Mouse (Mus musculus): ENCODE results near the gene Fam45a. TPM values are rescaled to one million over a fixed set of nuclear protein-coding genes. Genes with fewer than 3 reads are reported as not detected.
A peak's percentile ranks its signal among the peaks of the same experiment; 100 is the strongest.
"Not testable (repeated sequence)": the region's sequence is repeated elsewhere in the genome, so short reads cannot be mapped to it uniquely, and the experiment has no call there.

Fam45a gene
- total RNA-seq, 2 experiments from 2014 or later: 7.7 to 9.3 TPM

GRCm38 (mm10) chr19:60845731-60846130 is 34.3 kb downstream of the Fam45a start:
- no peak for DNase-seq

- DNase-seq: peak; percentile 94
These were observed 49.7 kb downstream of the Fam45a start, which contains the start of gene Sfxn4 for GRCm38 (mm10) chr19:60860868-60861700. TSS of gene Sfxn4 (minus strand) at chr19:60861479.

- not testable (repeated sequence) for DNase-seq
These were observed 54.8 kb downstream of the Fam45a start for GRCm38 (mm10) chr19:60866169-60866568.

- no peak for DNase-seq
These were observed 59.1 kb downstream of the Fam45a start for GRCm38 (mm10) chr19:60870489-60870888.

GRCm38 (mm10) chr19:60871366-60871765 is 60.0 kb downstream of the Fam45a start:
- DNase-seq: no peak

GRCm38 (mm10) chr19:60872272-60872671 is 60.9 kb downstream of the Fam45a start:
- DNase-seq: no peak

GRCm38 (mm10) chr19:60873501-60873900 is 62.1 kb downstream of the Fam45a start:
- no peak for DNase-seq

GRCm38 (mm10) chr19:60874064-60874694 is 62.8 kb downstream of the Fam45a start, which contains the start of gene Prdx3:
TSS of gene Prdx3 (minus strand) at chr19:60874556.
- peak; percentile 97 for DNase-seq

- DNase-seq: no peak
These were observed 71.7 kb downstream of the Fam45a start for GRCm38 (mm10) chr19:60883129-60883528.

Small RNAs within 50 kb of the gene (microRNA-seq; reads per million reads assigned to microRNA genes)
- gene mmu-mir-3084-1 (ENCODE audit: borderline replicate concordance in 2 of 2): 0 reads per million in 2 experiments

Other genes with a start within 250 kb of the Fam45a start
- gene Cacul1, start 230.6 kb upstream of the Fam45a start, total RNA-seq (2021): 10 to 100 TPM; 29.8 to 29.9 TPM
- under 1 TPM; 0.05 to 0.15 TPM for gene Nanos1, start 55.6 kb upstream of the Fam45a start, total RNA-seq (2021)
- gene Eif3a, start 20.9 kb upstream of the Fam45a start, total RNA-seq (2021): 10 to 100 TPM; 74.9 to 81.8 TPM
- gene Sfxn4, start 49.9 kb downstream of the Fam45a start, total RNA-seq (2021): 1 to 10 TPM; 1.6 to 1.8 TPM
- 100 to 1,000 TPM; 203 to 204 TPM for gene Prdx3, start 63.0 kb downstream of the Fam45a start, total RNA-seq (2021)
- 1 to 10 TPM; 4.6 to 5.5 TPM for gene Grk5, start 78.2 kb downstream of the Fam45a start, total RNA-seq (2021)

Data from gastrocnemius, postnatal 25 days (tissue).